Mouse (Mus musculus) gastrocnemius, postnatal 4 days (tissue): Measurements from ENCODE around the gene Cmtm1. TPM values are rescaled to one million over a fixed set of nuclear protein-coding genes. Genes with fewer than 3 reads are reported as not detected.
"Not testable (repeated sequence)": the region's sequence is repeated elsewhere in the genome, so short reads cannot be mapped to it uniquely, and the experiment has no call there.

ENCODE experiments used
- DNase-seq, 2 experiments: peaks; one replicate each; pipeline ENCODE4 v3.0.0; 2021 to 2022; ENCODE audit warnings: low spot score in 2 of 2, mixed read lengths in 2 of 2
- total RNA-seq, 2 experiments: library from RNA; stranded (reverse); gene quantifications; 2 replicates each; pipeline ENCODE4 v1.2.3; 2021

The Cmtm1 gene
- total RNA-seq, 2 experiments from 2014 or later, result not detected

DNA sequence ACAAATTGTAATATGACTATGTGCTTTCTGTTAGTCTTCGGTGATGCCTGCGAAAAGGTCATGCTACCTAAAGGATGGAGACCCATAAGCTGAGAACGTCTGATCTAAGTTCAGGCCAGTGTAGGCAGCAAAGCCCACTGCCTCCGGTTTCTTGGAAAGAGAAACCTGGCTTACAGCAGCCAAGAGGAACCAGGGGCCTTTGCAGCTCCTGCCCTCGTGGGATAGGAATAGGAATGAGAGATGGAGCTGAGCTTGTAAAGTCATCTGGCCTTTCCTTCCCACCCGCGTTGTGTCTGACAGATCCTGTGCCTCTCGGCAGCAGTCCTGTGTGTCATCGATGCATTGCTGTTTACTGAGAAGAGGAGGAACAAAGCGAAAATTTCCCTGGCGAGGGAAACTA, 11.3 kb upstream of the Cmtm1 start, which contains the start of gene Gm11020:
Gene Gm11020 (plus strand): TSS at position 301 of the 400 bp plus-strand sequence.
- DNase-seq, result not testable (repeated sequence)

DNA sequence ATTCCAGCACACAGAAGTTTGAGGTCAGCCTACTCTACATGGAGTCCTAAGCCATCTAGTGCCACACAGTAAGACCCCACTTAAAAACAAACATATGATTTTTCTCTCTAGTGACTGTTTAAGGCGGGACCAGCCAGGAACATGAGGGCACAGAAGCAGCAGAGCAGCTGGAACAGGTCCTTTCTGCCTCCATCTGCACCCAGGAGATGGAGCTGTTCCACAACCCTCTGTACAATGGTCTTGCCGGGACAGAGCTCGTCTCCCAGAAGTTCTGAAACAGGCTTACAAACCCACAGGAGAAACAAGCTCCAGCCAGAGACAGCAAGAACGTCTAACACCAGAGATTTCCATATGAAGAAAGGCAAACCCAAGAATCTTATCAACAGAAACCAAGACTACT, 3.4 kb upstream of the Cmtm1 start:
- no peak for DNase-seq

DNA sequence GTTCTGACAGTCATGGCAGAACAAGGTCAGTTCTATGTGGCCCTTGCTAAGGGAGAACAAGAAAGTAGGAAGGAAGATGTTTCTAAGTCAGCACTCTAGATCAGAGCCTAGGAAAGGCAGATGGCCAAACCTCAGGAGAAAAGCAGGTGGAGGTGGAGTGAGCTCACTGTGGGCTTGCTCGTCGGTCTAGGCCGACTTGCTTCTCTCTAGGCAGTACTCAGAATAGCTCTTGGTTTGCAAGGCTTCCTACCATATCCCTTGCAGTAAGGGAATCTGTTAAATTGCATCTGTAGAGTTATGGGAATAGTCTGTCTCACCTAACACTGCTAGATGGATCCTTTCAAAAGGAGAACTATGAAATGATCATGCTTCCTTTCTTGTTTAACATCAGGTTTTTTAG, 2.1 kb upstream of the Cmtm1 start:
- not testable (repeated sequence) for DNase-seq

DNA sequence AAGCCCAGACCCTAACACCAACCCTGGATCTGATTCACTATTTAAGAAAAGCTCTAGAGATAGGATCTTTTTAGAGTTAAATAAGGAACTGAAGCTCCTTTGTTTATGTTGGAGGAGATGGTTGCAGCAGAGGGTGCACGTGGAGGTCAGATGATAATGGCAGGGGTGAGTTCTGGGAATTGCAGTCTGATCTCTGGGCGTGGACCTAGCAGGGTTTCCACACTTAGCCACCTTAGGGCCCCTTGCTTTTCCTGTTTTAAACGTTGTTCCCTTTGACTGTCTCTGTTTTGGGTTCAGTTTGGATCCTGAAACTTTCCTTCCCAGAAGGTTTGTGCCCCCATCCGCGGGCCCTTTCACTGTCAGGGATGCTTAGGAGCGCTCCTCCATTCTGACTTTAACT, 1.6 kb downstream of the Cmtm1 start:
- DNase-seq, result not testable (repeated sequence)

GRCm38 (mm10) chr8:104304962-104305361, 5.0 kb downstream of the Cmtm1 start:
- no peak for DNase-seq

- DNase-seq, result not testable (repeated sequence)
Observed at GRCm38 (mm10) chr8:104302536-104302935, 7.4 kb downstream of the Cmtm1 start.

DNA sequence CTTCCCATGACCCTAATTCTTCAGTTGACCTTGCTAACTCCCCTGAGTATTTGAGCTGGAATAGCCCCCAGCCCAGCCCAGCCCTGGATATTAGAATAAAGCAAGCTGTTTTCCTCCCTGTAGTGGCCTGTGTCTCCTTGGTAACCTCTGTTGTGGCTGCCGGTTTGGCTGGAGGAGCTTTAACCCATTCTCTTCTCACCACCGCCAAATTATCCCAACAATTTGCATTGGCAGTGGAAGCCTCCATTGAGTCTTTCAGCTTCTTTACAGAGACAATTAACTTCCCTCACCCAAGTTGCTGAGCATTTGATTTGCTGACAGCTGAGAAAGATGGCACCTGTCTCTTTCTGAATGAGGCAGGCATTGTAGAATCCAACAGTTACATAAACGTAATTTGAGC, 8.4 kb downstream of the Cmtm1 start:
- DNase-seq, result not testable (repeated sequence)

- DNase-seq, result no peak
Observed at GRCm38 (mm10) chr8:104294396-104294795, 15.5 kb downstream of the Cmtm1 start.

DNA sequence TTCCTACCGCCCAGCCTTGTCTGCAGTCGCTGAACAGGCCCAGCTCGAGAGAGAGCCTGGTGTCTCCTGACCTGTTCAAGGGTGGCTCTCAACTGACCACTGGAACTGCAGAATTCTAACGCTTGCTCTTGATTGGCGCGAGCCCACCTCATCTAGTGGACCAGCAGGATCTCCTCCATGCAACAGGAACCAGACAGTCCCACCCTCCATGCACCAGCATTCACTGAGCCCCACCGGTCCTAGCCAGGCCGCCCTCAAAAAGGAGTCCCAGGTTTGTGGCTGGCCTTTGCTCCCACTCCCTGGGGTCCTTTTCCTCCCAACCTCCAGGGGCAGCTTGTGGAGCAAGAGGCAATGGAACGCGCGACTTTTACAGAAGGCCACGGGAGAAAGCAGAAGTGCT, 16.9 kb downstream of the Cmtm1 start, which contains the start of gene Cmtm2a:
Gene Cmtm2a (minus strand): TSS at position 101 of the 400 bp plus-strand sequence.
- DNase-seq, result not testable (repeated sequence)

GRCm38 (mm10) chr8:104268937-104269440, 41.0 kb downstream of the Cmtm1 start:
- no peak for DNase-seq

DNA sequence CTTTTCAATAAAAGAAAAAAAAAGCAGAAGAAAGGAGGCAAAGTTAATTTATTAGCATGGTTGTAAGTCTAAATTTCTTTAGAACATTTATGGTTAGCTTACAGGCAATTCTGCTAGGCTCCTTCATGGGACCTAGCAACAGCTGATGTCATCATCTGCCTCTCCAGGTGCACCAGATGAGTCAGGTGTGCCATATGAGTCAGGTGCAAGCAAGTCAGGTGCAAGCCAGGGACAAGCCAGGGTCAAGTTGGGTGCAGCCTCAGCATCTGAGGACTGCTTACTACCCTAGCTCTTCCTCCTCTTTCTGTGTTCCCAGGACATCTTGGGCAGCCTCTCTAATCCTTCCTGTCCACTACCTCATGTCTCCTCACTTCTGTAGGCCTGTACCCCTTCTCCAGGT, 41.6 kb downstream of the Cmtm1 start:
- no peak for DNase-seq

- DNase-seq, result not testable (repeated sequence)
Observed at GRCm38 (mm10) chr8:104264271-104264935, 45.5 kb downstream of the Cmtm1 start.

GRCm38 (mm10) chr8:104261802-104262201, 48.1 kb downstream of the Cmtm1 start:
- DNase-seq, result not testable (repeated sequence)

- DNase-seq, result no peak
Observed at GRCm38 (mm10) chr8:104253016-104253415, 56.9 kb downstream of the Cmtm1 start.

GRCm38 (mm10) chr8:104251461-104251860, 58.5 kb downstream of the Cmtm1 start:
- DNase-seq, result no peak

- peak; percentile 68 to 82 for DNase-seq
Observed at GRCm38 (mm10) chr8:104250439-104251367, 59.2 kb downstream of the Cmtm1 start, which contains the start of gene Cklf. Gene Cklf, plus strand, starts transcription at chr8:104250861.

DNA sequence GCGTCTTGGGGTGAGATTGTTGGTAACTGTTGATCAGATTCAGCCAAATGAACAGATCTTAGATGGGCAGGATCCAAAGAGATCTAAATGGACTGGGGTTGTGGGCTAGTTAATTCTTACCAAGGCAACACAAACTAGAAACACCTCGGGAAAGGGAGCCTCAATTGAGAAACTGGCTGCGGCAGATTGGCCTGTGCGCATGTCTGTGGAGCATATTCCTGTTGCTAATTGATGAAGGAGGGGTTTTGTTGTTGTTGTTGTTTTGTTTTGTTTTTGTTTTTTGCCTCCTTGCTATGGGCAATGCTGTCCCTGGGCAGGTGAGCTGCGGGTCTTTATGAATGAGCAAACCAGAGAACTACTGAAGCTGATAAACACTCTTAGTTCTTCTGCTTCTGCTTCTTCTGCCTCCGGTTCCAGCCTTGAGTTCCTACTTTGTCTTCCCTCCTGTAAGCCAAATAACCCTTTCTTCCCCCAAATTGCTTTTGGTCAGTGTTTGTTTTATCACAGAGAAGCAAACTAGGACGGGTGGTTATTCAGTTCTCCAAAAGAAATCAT, 60.4 kb downstream of the Cmtm1 start:
- no peak for DNase-seq

- peak; percentile 55 to 78 for DNase-seq
Observed at GRCm38 (mm10) chr8:104248276-104248675, 61.7 kb downstream of the Cmtm1 start, which contains the start of gene Tk2. Gene Tk2, minus strand, starts transcription at chr8:104248558.

DNA sequence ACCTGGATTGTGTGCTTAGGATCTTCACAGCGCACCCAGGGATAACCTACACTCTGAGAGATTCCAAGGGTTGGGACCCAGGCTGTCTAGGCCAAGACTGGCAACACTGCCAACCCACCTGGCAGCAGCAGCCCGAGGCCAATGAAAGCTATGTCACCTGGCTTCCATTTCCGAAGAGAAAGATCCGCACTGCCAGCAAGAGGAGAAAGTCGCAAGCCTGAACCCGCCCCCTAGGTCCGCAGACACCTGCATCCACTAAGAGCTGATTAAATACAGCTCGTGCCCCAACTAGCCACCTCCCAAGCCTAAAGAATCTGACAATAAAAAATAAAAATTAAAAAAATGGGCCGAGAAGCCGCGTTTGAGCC, 62.1 kb downstream of the Cmtm1 start:
- DNase-seq, result no peak

DNA sequence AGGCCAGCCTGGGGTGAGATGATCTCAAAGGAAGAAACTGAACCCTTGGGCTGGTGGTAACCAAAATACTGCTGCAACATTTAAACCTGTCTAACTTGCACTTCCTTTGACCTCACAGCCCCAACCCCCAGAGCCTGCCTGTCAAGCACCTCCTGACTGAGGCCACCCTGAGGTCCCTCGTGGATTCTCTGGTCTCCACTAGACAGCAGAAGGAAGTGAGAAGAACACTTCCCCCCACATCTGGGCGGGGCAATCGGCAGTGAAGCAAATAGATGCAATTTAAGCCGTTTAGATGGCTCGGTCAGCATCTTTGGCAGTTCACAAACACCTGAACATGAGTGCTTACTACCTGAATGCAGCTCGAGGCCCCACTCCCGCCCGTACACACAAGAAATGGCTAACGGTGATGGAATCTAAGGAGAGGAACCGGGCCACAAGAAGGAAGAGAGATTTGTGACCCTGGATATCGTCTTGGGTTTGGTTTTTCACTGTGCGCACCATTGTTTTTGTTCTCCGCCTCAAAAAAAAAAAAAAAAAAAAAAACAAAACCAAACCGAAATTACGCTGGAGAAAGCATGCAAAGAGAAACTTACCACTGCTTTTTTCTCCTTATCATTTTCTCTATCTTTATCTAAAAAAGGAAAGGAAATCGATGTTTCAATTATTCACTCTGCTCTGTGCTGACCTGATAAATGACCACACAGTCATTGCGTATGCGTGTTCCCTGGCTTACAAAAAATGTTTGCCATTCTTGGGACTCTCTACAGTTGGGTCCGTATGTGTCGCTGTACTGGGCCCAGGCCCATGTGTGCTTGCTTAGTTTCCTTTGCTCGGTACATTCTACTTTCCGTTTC, 62.7 kb downstream of the Cmtm1 start:
- no peak for DNase-seq
